Mouse (Mus musculus): ENCODE measurements around the gene Adgrb3. TPM values are rescaled to one million over a fixed set of nuclear protein-coding genes. Genes with fewer than 3 reads are reported as not detected.

Adgrb3 gene
- polyA plus RNA-seq, 1 experiment, result 0.14 TPM

DNA sequence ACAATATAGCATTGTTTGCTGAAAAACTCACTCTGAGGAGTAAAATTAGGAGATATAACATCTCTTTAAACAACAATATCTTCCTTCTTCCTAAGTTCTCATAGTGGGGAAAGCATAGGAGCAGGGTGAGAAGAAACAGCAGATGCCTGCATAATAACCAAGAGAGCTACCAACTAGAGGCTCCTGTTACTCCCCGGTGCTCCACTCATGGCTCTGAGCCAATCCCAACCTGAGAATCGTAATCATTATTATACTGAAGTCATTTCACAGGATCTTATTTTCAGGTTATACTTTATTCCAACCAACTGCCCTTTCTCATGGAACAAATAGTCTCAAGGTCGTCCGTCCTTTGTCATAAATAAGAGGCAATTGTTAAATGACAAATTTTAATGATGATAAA is 75.0 kb downstream of the Adgrb3 start:
- Histone ChIP-seq H3K36me3 (ENCODE audit: control insufficient read depth, insufficient read depth, low read length) (no peaks in the 10 kb centered on the region), H3K4me1 (ENCODE audit: control insufficient read depth, insufficient read depth, low read length) (no peaks in the 10 kb centered on the region), H3K4me3 (ENCODE audit: insufficient read depth, low read depth, low read length) (no peak overlapping the region), H3K27ac (ENCODE audit: insufficient read depth, low read depth, low read length) (no peak overlapping the region), H3K27me3 (replicated peaks; ENCODE audit: control insufficient read depth, insufficient read depth, low read length) (no peaks in the 10 kb centered on the region)
- no peak for DNase-seq
- no peak for TF ChIP-seq CTCF (conservative IDR thresholded peaks at IDR 0.05; ENCODE audit: insufficient read depth, insufficient read length, low read depth, low read length)
- TF ChIP-seq POLR2A (IDR thresholded peaks at IDR 0.05; ENCODE audit: low read depth, low read length), result no peak
- WGBS, result 71% methylated on average over 4 of the region's 4 CpGs

- WGBS, result 78% methylated on average over 4 of the region's 4 CpGs
- Histone ChIP-seq H3K36me3 (ENCODE audit: control insufficient read depth, insufficient read depth, low read length) (no peaks in the 10 kb centered on the region), H3K4me3 (ENCODE audit: insufficient read depth, low read depth, low read length) (no peak overlapping the region), H3K27ac (ENCODE audit: insufficient read depth, low read depth, low read length) (no peak overlapping the region), H3K4me1 (ENCODE audit: control insufficient read depth, insufficient read depth, low read length) (no peaks in the 10 kb centered on the region), H3K27me3 (replicated peaks; ENCODE audit: control insufficient read depth, insufficient read depth, low read length) (no peaks in the 10 kb centered on the region)
- no peak for DNase-seq
- TF ChIP-seq POLR2A (IDR thresholded peaks at IDR 0.05; ENCODE audit: low read depth, low read length) (no peak), CTCF (conservative IDR thresholded peaks at IDR 0.05; ENCODE audit: insufficient read depth, insufficient read length, low read depth, low read length) (no peak)
These were observed 83.9 kb downstream of the Adgrb3 start for GRCm38 (mm10) chr1:25745575-25745974.

- Histone ChIP-seq H3K27me3 (replicated peaks; ENCODE audit: control insufficient read depth, insufficient read depth, low read length) (no peaks in the 10 kb centered on the region), H3K36me3 (ENCODE audit: control insufficient read depth, insufficient read depth, low read length) (no peaks in the 10 kb centered on the region), H3K4me3 (ENCODE audit: insufficient read depth, low read depth, low read length) (no peak overlapping the region), H3K4me1 (ENCODE audit: control insufficient read depth, insufficient read depth, low read length) (no peaks in the 10 kb centered on the region), H3K27ac (ENCODE audit: insufficient read depth, low read depth, low read length) (no peak overlapping the region)
- TF ChIP-seq POLR2A (IDR thresholded peaks at IDR 0.05; ENCODE audit: low read depth, low read length), result no peak
- no peak for TF ChIP-seq CTCF (conservative IDR thresholded peaks at IDR 0.05; ENCODE audit: insufficient read depth, insufficient read length, low read depth, low read length)
- 63% methylated on average over 6 of the region's 6 CpGs for WGBS
- DNase-seq, result no peak
These were observed 84.8 kb downstream of the Adgrb3 start for GRCm38 (mm10) chr1:25744736-25745135.

DNA sequence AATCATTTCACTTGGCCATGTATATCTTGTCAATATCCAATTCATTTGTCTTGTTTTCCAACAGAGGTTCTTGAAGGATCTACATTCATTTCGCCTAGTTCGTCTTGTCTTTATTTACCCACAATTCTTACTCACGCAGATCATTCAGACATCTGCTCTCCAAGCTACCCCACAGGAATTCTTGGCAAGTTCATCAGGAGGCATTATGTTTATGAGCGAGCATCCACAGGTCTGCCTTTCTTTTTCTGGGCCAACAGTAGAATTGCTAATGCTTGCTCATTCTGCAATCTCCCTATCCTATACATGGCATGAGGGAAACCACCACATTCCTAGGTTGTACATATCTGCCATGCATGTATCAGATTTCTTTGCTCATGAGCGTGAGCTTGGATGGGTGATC is 99.7 kb downstream of the Adgrb3 start:
- no peak overlapping the region for H3K27ac ChIP-seq (ENCODE audit: insufficient read depth, low read depth, low read length)
- WGBS, result 87% methylated on average over 5 of the region's 5 CpGs
- DNase-seq, result no peak
- H3K36me3 ChIP-seq (ENCODE audit: control insufficient read depth, insufficient read depth, low read length), result no peaks in the 10 kb centered on the region
- no peaks in the 10 kb centered on the region for H3K27me3 ChIP-seq (replicated peaks; ENCODE audit: control insufficient read depth, insufficient read depth, low read length)
- TF ChIP-seq CTCF (conservative IDR thresholded peaks at IDR 0.05; ENCODE audit: insufficient read depth, insufficient read length, low read depth, low read length) (no peak), POLR2A (IDR thresholded peaks at IDR 0.05; ENCODE audit: low read depth, low read length) (no peak)
- no peaks in the 10 kb centered on the region for H3K4me1 ChIP-seq (ENCODE audit: control insufficient read depth, insufficient read depth, low read length)
- H3K4me3 ChIP-seq (ENCODE audit: insufficient read depth, low read depth, low read length), result no peak overlapping the region

DNA sequence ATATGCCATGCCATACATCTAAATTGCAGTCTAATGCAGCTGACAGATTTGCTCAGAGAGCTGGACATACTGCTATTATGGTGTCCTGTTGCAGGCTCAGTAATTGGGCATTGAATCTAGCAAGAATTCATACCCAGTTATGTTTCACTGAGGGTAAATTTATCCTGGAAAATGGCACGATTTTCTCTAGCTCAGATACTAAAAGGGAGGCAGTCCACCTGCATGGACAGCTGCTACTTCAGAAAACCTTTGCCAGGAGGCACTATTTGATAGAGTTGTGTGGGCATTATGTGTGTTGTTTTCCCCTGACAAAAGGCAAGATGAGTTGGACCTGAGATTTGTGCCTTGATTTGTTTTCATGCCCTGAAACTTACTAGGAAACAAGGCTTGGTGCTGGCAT is 118.0 kb downstream of the Adgrb3 start:
- Histone ChIP-seq H3K36me3 (ENCODE audit: control insufficient read depth, insufficient read depth, low read length) (no peaks in the 10 kb centered on the region), H3K27me3 (replicated peaks; ENCODE audit: control insufficient read depth, insufficient read depth, low read length) (no peaks in the 10 kb centered on the region), H3K4me1 (ENCODE audit: control insufficient read depth, insufficient read depth, low read length) (no peaks in the 10 kb centered on the region), H3K27ac (ENCODE audit: insufficient read depth, low read depth, low read length) (no peak overlapping the region), H3K4me3 (ENCODE audit: insufficient read depth, low read depth, low read length) (no peak overlapping the region)
- TF ChIP-seq POLR2A (IDR thresholded peaks at IDR 0.05; ENCODE audit: low read depth, low read length) (no peak), CTCF (conservative IDR thresholded peaks at IDR 0.05; ENCODE audit: insufficient read depth, insufficient read length, low read depth, low read length) (no peak)
- no peak for DNase-seq
- whole genome bisulfite sequencing, result 22% methylated on average over 1 of the region's 1 CpGs

DNA sequence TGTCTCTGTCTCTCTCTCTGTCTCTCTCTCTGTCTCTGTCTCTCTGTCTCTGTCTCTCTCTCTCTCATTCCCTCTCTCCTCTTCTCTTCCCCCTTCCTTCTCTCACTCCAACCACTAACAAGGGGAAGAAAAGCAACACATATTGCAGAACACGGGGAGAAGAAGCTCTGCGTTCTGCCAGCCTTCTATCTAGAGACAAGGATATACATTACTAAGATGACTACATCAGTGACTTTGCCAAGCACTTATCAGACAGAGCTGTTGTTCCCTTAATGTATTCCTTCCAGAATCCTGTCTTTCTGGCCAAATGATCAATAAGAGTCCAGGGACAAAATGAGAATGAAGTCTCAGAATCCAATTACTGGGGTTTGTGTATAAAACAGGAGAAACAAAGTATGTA is 123.2 kb downstream of the Adgrb3 start:
- TF ChIP-seq CTCF (conservative IDR thresholded peaks at IDR 0.05; ENCODE audit: insufficient read depth, insufficient read length, low read depth, low read length) (no peak), POLR2A (IDR thresholded peaks at IDR 0.05; ENCODE audit: low read depth, low read length) (no peak)
- no peaks in the 10 kb centered on the region for H3K36me3 ChIP-seq (ENCODE audit: control insufficient read depth, insufficient read depth, low read length)
- H3K4me1 ChIP-seq (ENCODE audit: control insufficient read depth, insufficient read depth, low read length), result no peaks in the 10 kb centered on the region
- no peak for DNase-seq
- H3K4me3 ChIP-seq (ENCODE audit: insufficient read depth, low read depth, low read length), result no peak overlapping the region
- no peak overlapping the region for H3K27ac ChIP-seq (ENCODE audit: insufficient read depth, low read depth, low read length)
- 81% methylated on average over 2 of the region's 2 CpGs for WGBS
- H3K27me3 ChIP-seq (replicated peaks; ENCODE audit: control insufficient read depth, insufficient read depth, low read length), result no peaks in the 10 kb centered on the region

- Histone ChIP-seq H3K4me3 (ENCODE audit: insufficient read depth, low read depth, low read length) (no peak overlapping the region), H3K4me1 (ENCODE audit: control insufficient read depth, insufficient read depth, low read length) (no peaks in the 10 kb centered on the region), H3K36me3 (ENCODE audit: control insufficient read depth, insufficient read depth, low read length) (no peaks in the 10 kb centered on the region), H3K27ac (ENCODE audit: insufficient read depth, low read depth, low read length) (no peak overlapping the region), H3K27me3 (replicated peaks; ENCODE audit: control insufficient read depth, insufficient read depth, low read length) (no peaks in the 10 kb centered on the region)
- no peak for DNase-seq
- WGBS, result 87% methylated on average over 6 of the region's 6 CpGs
- TF ChIP-seq POLR2A (IDR thresholded peaks at IDR 0.05; ENCODE audit: low read depth, low read length) (no peak), CTCF (conservative IDR thresholded peaks at IDR 0.05; ENCODE audit: insufficient read depth, insufficient read length, low read depth, low read length) (no peak)
These were observed 130.7 kb downstream of the Adgrb3 start for GRCm38 (mm10) chr1:25698702-25699250.

Measured in kidney, adult 2 months (tissue).